21 mouse cellular contexts compared by ENCODE assay signal in the genomic region with DNA sequence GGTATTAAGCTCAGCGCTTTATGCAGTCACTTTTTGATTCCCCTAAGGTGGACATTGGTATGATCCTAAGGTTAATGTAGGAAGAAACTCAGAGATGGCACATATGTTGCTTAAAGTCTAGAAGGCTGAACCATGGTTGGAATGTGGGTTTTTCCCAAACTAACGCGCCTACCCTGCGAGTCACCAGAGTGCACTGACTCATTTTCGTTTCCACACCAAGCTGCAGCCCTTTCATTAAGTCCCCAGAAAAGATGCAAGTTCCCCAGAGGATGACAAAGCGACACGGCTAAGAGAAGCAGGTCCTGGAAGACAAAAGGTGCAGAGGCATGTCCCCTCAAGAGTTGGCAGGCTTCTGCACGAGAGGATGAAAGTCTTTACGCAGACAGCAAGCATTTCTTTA.
"Had no signal": no experiment of that assay in that cellular context is flagged by ENCODE, and none has a peak within 500 bp of the region (broad histone marks: within the 10 kb centered on the region; RNA-seq: fewer than 3 reads in every experiment).

No protein-coding gene starts in this region.

- H3K27ac ChIP-seq: kidney, embryonic 15.5 days; limb, embryonic 10.5 days; limb, embryonic 13.5 days; liver, embryonic 12.5 days; liver, embryonic 15.5 days; midbrain, embryonic 12.5 days; midbrain, embryonic 15.5 days; neural tube, embryonic 12.5 days; neural tube, embryonic 15.5 days; stomach, embryonic 15.5 days had no signal

- H3K36me3 ChIP-seq: kidney, embryonic 15.5 days; limb, embryonic 10.5 days; limb, embryonic 13.5 days; liver, embryonic 12.5 days; liver, embryonic 15.5 days; midbrain, embryonic 12.5 days; midbrain, embryonic 15.5 days; neural tube, embryonic 12.5 days; neural tube, embryonic 15.5 days; stomach, embryonic 15.5 days had no signal

- H3K4me3 ChIP-seq: kidney, embryonic 15.5 days; limb, embryonic 10.5 days; limb, embryonic 13.5 days; liver, embryonic 12.5 days; liver, embryonic 15.5 days; midbrain, embryonic 12.5 days; midbrain, embryonic 15.5 days; neural tube, embryonic 12.5 days; neural tube, embryonic 15.5 days; stomach, embryonic 15.5 days had no signal

- DNase-seq: kidney, adult 8-10 months; kidney, postnatal 10 days; kidney, postnatal 4 days; liver; lung, adult 2 months; lung, postnatal 14 days; lung, postnatal 4 days; retina, postnatal 1 day; right cerebral cortex, postnatal 25 days; spleen, adult 18-20 months; thymus, postnatal 25 days had no signal

- ATAC-seq: liver, embryonic 12.5 days; midbrain, embryonic 15.5 days had no signal

- H3K9me3 ChIP-seq: kidney, embryonic 15.5 days; limb, embryonic 10.5 days; limb, embryonic 13.5 days; midbrain, embryonic 12.5 days; midbrain, embryonic 15.5 days; neural tube, embryonic 12.5 days; neural tube, embryonic 15.5 days; stomach, embryonic 15.5 days had no signal

- H3K27me3 ChIP-seq: kidney, embryonic 15.5 days; limb, embryonic 13.5 days; liver, embryonic 12.5 days; liver, embryonic 15.5 days; midbrain, embryonic 12.5 days; midbrain, embryonic 15.5 days; neural tube, embryonic 12.5 days; neural tube, embryonic 15.5 days; stomach, embryonic 15.5 days had no signal

- H3K4me2 ChIP-seq: kidney, embryonic 15.5 days; limb, embryonic 13.5 days; liver, embryonic 12.5 days; liver, embryonic 15.5 days; midbrain, embryonic 12.5 days; midbrain, embryonic 15.5 days; neural tube, embryonic 12.5 days; neural tube, embryonic 15.5 days; stomach, embryonic 15.5 days had no signal

- H3K9ac ChIP-seq: kidney, embryonic 15.5 days; limb, embryonic 13.5 days; liver, embryonic 12.5 days; liver, embryonic 15.5 days; midbrain, embryonic 12.5 days; midbrain, embryonic 15.5 days; neural tube, embryonic 12.5 days; neural tube, embryonic 15.5 days; stomach, embryonic 15.5 days had no signal

- H3K4me1 ChIP-seq: kidney, embryonic 15.5 days; limb, embryonic 10.5 days; limb, embryonic 13.5 days; liver, embryonic 12.5 days; liver, embryonic 15.5 days; midbrain, embryonic 12.5 days; midbrain, embryonic 15.5 days; neural tube, embryonic 12.5 days; neural tube, embryonic 15.5 days; stomach, embryonic 15.5 days had no signal
